Mouse (Mus musculus) myocyte (in vitro differentiated cells): Measurements from ENCODE around the gene Pcp2.

Experiments
- E2F4 ChIP-seq: IDR thresholded peaks from one replicate; pipeline ENCODE4 v1.6.1; 2011; ENCODE audit warnings: mild to moderate bottlenecking, control low read depth, moderate library complexity; ENCODE audit not compliant: insufficient read depth
- MAX ChIP-seq: IDR thresholded peaks from one replicate; pipeline ENCODE4 v1.6.1; 2011; ENCODE audit warnings: low read depth, mild to moderate bottlenecking, control low read depth
- MYOD1 ChIP-seq, 3 experiments: IDR thresholded peaks; one replicate each; pipeline ENCODE4 v1.6.1; 2011; ENCODE audit warnings: control low read depth in 2 of 3, low read depth in 2 of 3, mild to moderate bottlenecking in 2 of 3, moderate library complexity in 1 of 3; ENCODE audit not compliant: insufficient read length in 2 of 3, control insufficient read depth in 1 of 3
- POLR2A ChIP-seq: IDR thresholded peaks from one replicate; pipeline ENCODE4 v1.6.1; 2011; ENCODE audit warnings: low read depth, mild to moderate bottlenecking, control low read depth, moderate library complexity; ENCODE audit not compliant: insufficient read length
- POLR2AphosphoS2 ChIP-seq: IDR thresholded peaks from one replicate; pipeline ENCODE4 v1.6.1; 2011; ENCODE audit warnings: low read depth, control low read depth; ENCODE audit not compliant: insufficient read length
- REST ChIP-seq: IDR thresholded peaks from one replicate; pipeline ENCODE4 v1.6.1; 2011; ENCODE audit warnings: mild to moderate bottlenecking, control low read depth, moderate library complexity; ENCODE audit not compliant: insufficient read depth, insufficient read length
- SRF ChIP-seq: IDR thresholded peaks from one replicate; pipeline ENCODE4 v1.6.1; 2011; ENCODE audit warnings: low read depth; ENCODE audit not compliant: control insufficient read depth, insufficient read length
- TCF12 ChIP-seq: IDR thresholded peaks from one replicate; pipeline ENCODE4 v1.6.1; 2011; ENCODE audit warnings: mild to moderate bottlenecking, control low read depth; ENCODE audit not compliant: poor library complexity, insufficient read depth, severe bottlenecking
- TCF3 ChIP-seq: IDR thresholded peaks from one replicate; pipeline ENCODE4 v1.6.1; 2011; ENCODE audit warnings: low read depth, control low read depth; ENCODE audit not compliant: insufficient read length
- USF1 ChIP-seq: IDR thresholded peaks from one replicate; pipeline ENCODE4 v1.6.1; 2011; ENCODE audit warnings: low read depth, mild to moderate bottlenecking, control low read depth, moderate library complexity

DNA sequence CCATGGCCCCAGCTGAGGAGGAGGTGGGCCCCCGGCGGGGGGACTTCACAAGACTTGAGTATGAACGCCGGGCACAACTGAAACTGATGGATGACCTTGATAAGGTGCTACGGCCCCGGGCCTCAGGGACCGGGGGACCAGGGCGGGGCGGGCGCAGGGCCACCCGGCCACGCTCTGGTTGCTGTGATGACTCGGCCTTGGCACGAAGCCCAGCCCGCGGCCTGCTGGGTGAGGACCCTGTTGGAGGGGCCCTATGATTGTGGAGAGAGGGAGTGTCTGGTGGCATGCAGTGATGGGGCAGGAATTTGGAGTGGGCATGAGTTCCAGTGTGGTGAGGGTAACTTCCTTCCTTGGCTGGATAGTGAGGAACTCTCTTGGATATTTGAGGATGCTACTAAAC is 18.8 kb downstream of the Pcp2 start:
- no peak for TF ChIP-seq SRF
- no peak for TF ChIP-seq MAX
- TF ChIP-seq POLR2A, result no peak
- TF ChIP-seq E2F4, result no peak
- TF ChIP-seq POLR2AphosphoS2, result peak; percentile 39
- no peak for TF ChIP-seq MYOD1 (IDR thresholded peaks at IDR 0.05; ENCODE audit: control insufficient read depth in 1 of 3, insufficient read length in 2 of 3, low read depth in 2 of 3)
- TF ChIP-seq REST, result no peak
- TF ChIP-seq USF1, result no peak
- TF ChIP-seq TCF3, result no peak
- no peak for TF ChIP-seq TCF12
